Mouse (Mus musculus) thymus, postnatal 10 days (tissue): ENCODE measurements at regions not wholly inside any gene's neighbourhood (a gene's known extent, or its start where the extent isn't known, plus 50 kb on each side); places are given as distances from the start of the nearest gene placed in this dataset.

Source experiments
- DNase-seq, 2 experiments: peaks; one replicate each; pipeline ENCODE4 v3.0.0; 2021; ENCODE audit warnings: low spot score in 2 of 2

- no peak for DNase-seq
Observed at GRCm38 (mm10) chr3:149227556-149227955, 237.2 kb upstream of the Adgrl2 start.

GRCm38 (mm10) chr3:149226723-149227122, 236.4 kb upstream of the Adgrl2 start:
- DNase-seq = no peak

DNA sequence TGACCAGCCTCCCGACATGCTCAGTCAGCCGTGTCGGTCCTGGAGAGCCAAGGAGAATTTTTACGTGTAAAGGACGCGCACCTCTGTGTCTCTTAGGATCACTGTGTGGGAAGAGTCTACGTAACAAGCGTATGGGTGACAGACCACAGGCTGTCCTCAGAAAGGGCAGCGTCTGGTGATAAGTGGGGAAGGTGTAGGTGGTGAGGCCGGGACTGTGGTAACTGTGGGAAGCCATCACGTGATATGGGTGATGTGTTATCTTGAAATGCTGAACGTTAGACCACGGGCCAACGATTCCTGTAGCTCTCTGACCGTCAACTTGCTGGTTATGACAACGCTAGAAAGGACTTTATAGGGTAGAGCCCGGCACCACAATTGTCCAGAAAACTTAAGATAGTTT, 235.3 kb upstream of the Adgrl2 start:
- no peak for DNase-seq

DNA sequence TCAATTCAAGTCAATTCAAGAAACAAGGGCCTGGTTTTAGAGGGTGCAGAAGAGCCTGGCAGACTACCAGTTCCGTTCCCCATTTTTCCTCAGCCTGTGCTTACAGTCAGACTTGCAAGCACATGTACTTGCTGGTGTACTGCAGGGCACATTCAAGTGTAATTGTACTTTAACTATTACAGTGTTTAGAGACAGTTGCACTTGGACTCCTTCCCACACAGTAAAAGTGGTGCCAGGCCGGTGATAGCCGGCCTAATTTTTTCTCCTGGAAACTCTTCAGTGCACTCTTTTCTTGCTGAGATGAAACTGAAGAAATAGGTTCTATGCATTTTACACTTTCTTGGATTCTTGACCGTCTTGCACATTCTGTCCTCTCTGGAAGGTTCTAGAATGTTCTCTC, 233.9 kb upstream of the Adgrl2 start:
- no peak for DNase-seq

DNA sequence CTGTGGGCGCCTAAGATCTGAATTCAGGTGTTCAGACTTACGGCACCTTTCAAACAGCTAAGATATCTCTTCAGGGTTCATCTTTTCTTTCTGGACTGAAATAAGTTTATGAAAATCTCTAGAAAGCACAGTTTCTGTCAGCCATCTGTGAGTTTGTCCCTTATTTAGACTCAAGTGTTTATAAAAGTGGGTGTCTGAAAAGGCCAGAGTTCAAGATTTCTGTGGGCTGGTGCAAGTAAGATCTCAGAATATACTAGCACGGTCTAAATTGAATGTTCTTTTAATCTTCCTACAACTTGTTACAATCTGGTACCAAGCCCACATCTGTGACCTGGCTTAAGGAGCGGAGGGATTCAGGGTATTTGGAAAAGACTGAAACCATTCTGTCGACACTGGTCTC, 233.4 kb upstream of the Adgrl2 start:
- DNase-seq = no peak

DNA sequence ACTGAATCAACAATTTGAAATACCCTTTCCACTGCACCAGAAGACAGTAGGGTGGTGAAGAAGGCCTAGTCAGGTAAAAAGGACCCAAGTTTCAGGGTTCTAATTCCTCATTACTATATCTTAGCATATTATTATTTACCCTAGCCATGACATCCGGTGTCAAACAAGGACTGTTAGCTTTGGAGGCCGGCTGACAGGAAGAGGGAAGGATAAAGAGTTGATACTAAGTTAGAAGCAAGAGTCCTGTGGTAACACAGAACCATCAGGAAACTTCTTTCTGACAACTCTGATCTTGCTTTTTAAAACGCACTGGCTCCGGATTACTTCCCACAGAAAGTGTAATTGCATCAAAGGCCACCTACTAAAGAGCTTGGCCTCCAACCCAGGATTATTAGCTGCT, 230.6 kb upstream of the Adgrl2 start:
- DNase-seq = no peak

DNA sequence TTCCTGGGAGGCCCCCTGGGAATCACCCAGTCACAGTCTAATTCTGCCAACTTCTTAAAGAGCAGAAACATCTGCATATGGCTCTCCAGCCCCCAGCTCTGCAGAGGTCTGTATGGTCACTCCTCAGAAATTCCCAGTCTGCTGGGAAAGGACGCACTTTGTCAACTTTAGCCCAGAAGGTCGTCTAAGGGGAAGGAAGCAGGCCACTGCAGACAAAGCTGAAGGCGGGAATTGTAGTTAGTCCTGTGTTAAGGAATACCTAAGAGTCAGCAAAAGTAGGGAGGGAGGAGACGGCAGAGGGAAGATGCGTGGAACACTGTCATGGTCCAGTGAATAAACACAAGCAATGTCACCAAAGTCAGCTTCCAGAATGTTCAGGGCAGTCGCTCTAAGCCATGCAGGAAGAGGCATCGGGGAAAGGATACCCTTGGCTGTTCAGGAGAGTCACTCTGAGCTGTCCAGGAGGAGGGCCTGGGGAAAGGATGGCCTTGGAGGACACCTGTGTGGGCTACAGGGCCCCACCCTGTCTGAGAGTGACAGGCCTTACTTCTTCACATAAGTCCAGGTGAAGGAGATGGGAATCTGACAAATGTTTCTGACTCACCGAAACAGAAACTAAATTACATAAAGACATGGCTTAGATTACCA, 230.1 kb upstream of the Adgrl2 start:
- no peak for DNase-seq

GRCm38 (mm10) chr3:149219381-149220303, 229.3 kb upstream of the Adgrl2 start:
- no peak for DNase-seq

DNA sequence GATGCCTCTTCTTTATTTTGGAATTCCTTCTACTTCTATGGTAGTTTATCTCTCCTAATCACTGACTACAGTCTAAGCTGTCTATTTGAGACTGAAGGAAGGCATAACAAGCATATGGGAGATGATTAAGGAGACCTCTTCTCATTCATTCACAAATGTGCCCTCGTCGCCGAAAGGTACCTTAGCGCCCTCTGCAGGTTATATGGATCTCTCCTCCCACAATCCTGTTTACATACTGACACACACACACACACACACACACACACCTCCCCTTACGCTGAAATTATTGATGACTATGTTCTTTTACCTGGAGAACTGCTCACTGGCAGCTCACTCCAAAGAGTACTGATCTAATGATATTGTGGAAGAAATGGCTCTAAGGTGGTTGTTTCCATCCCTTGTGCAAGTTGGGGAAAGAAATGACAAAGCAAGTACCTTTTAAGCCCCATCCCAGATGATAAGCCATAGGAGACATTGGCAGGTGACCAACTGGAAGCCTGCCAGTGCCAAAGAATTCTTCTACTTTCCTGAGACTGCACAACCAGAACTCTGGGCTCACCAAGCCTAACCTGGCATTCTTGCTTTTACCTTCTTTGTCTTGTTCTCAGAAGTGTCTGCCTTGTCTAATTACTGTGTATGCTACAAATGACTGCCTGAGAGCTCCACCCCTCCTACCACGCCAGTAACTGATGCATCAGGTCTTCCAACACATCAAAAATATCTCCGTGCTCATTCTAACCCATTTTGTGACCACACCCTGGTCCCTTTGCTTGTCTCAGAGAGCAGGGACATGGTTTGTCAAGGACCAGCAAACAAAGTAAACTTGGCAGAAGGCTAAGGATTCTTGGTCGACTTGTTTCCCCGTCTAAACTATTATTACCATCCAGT, 227.8 kb upstream of the Adgrl2 start:
- no peak for DNase-seq

GRCm38 (mm10) chr3:149216759-149217400, 226.5 kb upstream of the Adgrl2 start:
- no peak for DNase-seq

- no peak for DNase-seq
Observed at GRCm38 (mm10) chr3:149215691-149216090, 225.3 kb upstream of the Adgrl2 start.

DNA sequence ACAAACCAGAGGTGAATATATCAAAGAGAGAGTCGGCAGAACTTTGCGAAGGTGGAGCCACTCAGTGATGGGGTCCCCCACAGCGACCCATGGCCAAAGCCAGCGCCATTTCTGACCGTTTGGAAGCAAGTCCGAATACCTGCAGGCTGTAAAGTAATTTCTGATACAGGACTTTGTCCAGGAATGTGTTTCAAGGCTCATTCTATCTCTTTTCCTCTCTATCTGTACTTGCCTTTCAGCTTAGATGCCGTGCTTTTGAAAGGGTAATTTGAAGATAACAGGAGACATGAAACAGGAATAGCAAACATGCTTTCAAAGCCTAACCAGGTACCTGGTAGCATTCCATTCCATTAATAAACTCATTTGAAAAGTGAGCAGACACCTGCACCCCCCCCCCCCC, 221.6 kb upstream of the Adgrl2 start:
- DNase-seq = no peak

DNA sequence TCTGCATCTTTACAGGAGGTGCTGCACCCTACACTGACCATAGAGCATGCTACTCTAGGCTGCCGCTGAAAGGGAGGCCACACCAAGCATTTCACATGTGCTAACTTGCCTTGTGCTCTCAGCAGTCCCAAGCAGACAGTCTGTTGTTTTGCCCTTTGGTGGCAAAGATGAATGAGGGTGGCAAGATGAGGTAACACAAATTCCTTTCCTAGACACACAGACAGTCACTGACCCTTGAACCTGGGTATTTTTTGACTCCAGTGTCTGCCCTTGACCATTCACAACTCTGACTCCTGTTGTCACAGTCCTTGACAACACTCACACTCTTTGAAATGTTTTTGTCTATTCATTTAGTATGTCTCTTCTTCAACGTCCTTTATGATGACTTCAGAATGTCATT, 218.9 kb upstream of the Adgrl2 start:
- DNase-seq = no peak

DNA sequence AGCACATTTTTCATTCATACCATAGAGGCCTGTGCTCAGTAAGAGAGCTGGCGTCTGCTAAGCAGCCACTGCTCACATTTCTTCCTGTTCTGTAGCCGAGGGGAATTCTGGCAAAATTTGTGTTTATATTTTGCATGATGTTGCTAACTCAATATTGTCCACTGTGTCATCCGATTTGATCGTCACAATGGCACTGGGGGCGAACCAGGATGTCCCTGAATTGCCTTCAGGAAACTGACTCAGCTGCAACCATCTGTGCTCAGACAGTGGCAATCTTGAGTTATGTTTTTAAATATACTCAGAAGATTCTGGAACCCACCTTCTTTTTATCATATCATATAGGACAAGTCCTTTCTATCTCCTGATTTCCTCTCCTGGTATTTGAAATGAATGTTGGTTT, 213.1 kb upstream of the Adgrl2 start:
- no peak for DNase-seq

GRCm38 (mm10) chr3:149196477-149197185, 206.3 kb upstream of the Adgrl2 start:
- no peak for DNase-seq

DNA sequence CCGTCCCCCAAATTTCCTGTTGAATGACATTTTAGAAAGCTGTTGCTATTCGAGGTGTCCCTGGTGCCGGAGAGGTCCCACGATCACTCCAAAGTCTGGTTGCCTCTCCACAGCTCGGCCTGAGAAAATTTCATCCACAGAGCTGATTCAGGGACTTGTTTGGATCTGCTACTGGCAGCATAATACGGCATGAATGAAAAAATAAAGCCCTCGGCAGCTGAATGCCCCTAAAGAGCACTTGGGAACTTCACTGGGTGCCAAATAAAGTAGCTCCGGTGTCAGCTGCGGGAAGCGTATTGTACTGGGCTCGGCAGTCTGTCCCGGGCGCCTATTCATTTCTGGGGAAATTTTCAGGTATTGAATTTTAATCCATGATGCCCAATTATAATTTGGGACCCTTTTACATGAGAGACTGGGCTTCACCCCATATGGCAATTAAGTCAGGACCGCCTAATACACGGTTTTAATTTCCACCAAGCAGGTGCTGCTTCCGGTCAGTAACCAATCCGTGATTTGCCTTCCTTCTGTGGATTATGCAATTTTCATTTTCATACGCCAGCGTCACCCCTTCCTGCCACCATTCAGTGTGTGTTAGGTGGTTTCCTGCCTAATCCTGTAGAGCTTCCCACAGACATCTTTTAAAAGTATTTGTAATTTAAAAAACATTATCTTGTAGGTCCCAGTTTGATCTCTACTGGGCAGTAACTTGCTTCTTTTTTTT, 200.7 kb upstream of the Adgrl2 start:
- DNase-seq = no peak

- DNase-seq = no peak
Observed at GRCm38 (mm10) chr3:149184136-149184551, 193.8 kb upstream of the Adgrl2 start.

DNA sequence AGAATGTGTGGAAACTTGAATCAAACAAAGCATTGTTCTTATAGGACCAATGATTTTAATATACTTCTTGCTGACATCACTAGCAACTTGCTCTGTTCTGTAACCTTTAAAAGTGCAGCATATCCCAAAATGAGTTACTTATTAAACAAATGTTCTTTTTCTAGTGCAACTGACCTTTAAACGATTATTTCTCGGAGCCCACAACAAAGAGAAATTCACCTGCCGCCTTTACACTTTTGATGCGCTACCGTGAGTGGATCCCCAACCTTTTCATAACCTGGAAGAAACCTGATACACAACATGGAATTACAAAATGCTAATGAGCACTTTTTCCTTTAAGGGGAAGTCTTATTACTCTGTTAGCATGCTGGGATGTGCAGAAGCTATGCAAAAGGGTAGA, 191.7 kb upstream of the Adgrl2 start:
- no peak for DNase-seq

DNA sequence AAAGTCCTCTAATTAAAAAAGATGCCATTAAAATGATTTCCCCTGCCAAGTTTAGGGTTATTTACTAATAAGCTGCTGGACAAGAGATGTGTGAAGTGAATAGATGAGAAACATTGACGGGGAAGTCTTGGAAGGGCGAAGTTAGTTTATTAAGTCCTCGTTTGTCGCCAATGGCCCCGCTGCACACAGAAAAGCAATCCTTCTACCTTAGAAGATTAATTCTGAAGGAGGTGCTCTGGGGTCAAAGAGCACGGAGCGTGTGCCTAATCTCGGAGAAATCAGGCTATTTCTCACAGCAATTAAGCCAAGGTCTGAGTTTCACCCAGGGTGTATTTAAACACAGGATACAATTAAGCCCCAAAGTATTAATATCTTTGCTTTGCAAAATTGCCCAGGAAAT, 189.8 kb upstream of the Adgrl2 start:
- no peak for DNase-seq

- DNase-seq = no peak
Observed at GRCm38 (mm10) chr3:149179486-149180116, 189.2 kb upstream of the Adgrl2 start.
